Mouse (Mus musculus) thymus, adult 2 months (tissue): ENCODE results near the gene Ap1g2.

Source experiments
- CTCF ChIP-seq: fragments of 200-500 bp; IDR thresholded peaks from 2 replicates; pipeline ENCODE4 v1.5.1; 2012; ENCODE audit warnings: mild to moderate bottlenecking, control low read depth, low read length, moderate library complexity, borderline replicate concordance; ENCODE audit not compliant: control insufficient read depth, poor library complexity, insufficient read depth; ENCODE audit errors: extremely low read depth
- POLR2A ChIP-seq: fragments of 200-500 bp; IDR thresholded peaks from 2 replicates; pipeline ENCODE4 v1.6.1; 2012; ENCODE audit warnings: mild to moderate bottlenecking, low read length, control low read depth, moderate library complexity; ENCODE audit not compliant: control insufficient read depth, poor library complexity, insufficient read depth; ENCODE audit errors: extremely low read depth

DNA sequence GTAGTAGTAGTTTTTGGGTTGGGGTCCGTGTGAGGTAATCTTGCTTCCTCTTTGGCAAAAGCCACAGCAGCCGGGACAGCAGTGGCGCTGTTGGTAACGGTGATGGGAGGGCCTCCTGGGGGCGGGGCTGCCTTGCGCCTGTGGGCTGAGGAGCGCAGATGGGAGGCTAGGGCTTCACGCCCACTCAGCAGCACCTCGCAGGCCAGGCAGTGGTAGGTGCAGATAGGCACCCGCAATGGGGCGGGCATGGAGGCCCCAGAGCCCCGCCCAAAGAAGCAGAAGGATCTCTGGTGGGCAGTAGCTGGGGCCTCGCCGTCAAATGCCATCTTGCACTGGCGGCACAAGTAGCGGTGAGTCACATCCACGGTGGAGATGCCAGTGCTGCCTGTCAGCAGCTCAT lies 43.8 kb downstream of the Ap1g2 start:
- TF ChIP-seq POLR2A (no peak), CTCF (no peak)
